Mouse (Mus musculus) effector memory CD4-positive, alpha-beta T cell, adult 7 months (primary cell): ENCODE results near the gene Ipo11. TPM values are rescaled to one million over a fixed set of nuclear protein-coding genes. Genes with fewer than 3 reads are reported as not detected.

Experiments
- polyA plus RNA-seq: library from polyadenylated mRNA; unstranded; fragments of 100-300 nt; shearing (Covaris generic); gene quantifications from one replicate; pipeline ENCODE4 v1.2.1, GENCODE M21; 2017

Ipo11 gene
- 23.6 TPM for polyA plus RNA-seq

DNA sequence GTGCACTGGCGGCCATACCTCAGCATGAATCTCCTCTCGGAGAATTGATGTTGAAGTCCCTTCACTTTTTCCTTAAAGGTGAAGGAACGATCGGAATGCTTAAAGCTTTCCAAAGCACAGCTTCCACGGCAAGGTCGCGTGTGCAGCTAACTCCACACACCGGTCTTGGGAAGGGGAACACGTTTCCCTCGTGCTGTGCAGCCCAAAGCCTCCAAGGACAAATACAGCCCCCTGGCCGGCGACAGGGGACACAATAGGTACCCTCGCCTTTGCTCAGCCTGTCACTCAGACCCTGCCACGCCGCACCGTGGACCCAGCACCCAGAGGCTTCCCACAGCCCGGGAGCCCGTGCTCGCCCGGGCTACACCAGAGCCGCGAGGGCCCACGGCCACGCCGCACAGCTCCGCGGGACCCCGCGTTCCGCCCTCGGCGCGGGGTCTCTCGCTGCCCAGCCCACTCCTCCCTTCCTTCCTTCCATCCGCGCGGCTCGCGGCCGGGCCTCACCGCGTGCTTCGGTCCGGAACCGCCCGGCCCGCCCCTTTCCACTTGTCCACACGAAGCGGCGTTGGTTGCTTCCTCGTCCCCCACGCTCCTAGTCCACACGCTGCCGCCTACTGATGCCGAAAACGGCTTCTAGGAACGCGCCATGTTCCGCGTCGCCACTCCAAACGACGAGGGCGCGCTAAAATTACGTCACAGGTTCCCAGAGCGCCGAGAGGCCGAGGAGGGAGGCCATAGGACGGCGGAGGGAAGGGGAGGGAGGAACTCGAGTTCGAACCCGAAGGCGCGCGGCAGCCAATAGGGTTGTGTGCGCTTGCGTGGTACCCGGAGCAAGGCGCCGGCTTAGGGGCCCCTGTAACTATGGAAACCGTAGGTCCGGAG lies at the start of gene Ipo11:
Ipo11 (minus strand) TSS at position 703 of the 882 bp plus-strand sequence.

DNA sequence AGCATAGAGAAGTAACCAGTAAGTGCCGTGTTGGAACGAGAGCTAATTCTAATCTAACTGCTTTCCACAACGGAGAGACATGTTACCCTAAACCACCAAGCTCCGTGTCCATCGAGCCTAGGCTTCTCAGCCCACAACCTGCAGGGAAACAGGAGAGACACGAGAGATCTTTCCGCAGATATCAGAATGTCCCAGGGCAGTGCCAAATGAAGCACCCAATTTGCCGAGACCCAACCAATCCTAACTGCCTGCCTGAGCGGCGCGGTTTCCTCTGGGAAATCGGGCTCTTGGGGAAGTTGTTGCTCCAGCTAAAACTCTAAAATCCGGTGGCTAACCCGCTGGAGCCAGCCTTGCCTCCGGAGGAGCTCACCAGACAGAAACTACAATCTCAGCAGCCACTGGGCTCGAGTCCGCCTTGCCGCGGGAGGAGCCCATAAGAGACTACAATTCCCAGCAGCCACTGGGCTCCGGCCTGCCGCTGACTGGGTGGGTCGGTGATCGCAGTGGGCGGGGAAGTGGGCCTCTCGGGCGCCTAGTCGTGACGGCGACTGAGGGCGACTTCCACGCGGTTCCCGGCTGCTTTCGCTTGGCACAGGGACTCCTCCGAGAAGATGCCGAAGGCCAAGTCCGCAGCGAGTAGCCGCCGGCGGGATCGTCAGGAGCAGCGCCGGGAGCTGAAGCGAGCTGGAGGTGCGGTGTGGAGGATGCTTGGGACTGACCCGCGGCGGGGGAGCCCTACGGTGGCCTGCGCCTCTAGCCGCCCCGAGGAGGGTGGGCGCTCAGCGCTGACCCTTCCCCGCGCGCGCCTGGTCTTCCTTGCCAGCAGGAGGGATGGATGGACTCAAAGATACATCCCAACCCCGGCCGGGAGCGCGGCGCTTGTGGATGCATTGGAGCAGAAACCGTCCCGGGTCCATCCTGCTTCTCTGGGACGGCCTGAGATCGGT lies 10.1 kb upstream of the Ipo11 start, which contains the start of gene Dimt1:
Dimt1 (plus strand) TSS at position 534 of the 947 bp plus-strand sequence.

Other genes with a start within 250 kb of the Ipo11 start
- gene Dimt1, start 10.2 kb upstream of the Ipo11 start, polyA plus RNA-seq, result 23.8 TPM
- 7.6 TPM for gene Kif2a, start 85.2 kb upstream of the Ipo11 start, polyA plus RNA-seq